Mouse (Mus musculus) liver, postnatal 0 days (tissue): Measurements from ENCODE around the gene Dclre1b. TPM values are rescaled to one million over a fixed set of nuclear protein-coding genes. Genes with fewer than 3 reads are reported as not detected.
"Not testable (repeated sequence)": the region's sequence is repeated elsewhere in the genome, so short reads cannot be mapped to it uniquely, and the experiment has no call there.

Experiments used
- ATAC-seq: fragments of 200-750 bp; cut with Nextera tagmentation; 2 replicates; pipeline ENCODE4 v1.8.0; 2017; ENCODE audit warnings: mild to moderate bottlenecking, moderate library complexity
- DNase-seq: peaks from one replicate; pipeline ENCODE4 v3.0.0-alpha.2; 2016
- H3K27ac ChIP-seq: fragments of 300-500 bp; sonication (generic); 2 replicates; pipeline ENCODE4 v1.5.1; 2014; ENCODE audit warnings: antibody characterized with exemption, moderate library complexity, mild to moderate bottlenecking, low read depth
- H3K27me3 ChIP-seq: fragments of 300-500 bp; sonication (generic); 2 replicates; pipeline ENCODE4 v1.6.1; 2014; ENCODE audit warnings: low read length, control low read depth, mixed read lengths; ENCODE audit not compliant: insufficient read depth
- H3K36me3 ChIP-seq: fragments of 300-500 bp; sonication (generic); replicated peaks from 2 replicates; pipeline ENCODE4 v1.6.1; 2014; ENCODE audit warnings: mild to moderate bottlenecking, control low read depth, low read length, moderate library complexity, mixed read lengths; ENCODE audit not compliant: insufficient read depth
- H3K4me1 ChIP-seq: fragments of 300-500 bp; sonication (generic); 2 replicates; pipeline ENCODE4 v1.6.1; 2014; ENCODE audit warnings: antibody characterized with exemption, mild to moderate bottlenecking, control low read depth; ENCODE audit not compliant: insufficient read depth
- H3K4me2 ChIP-seq: fragments of 300-500 bp; sonication (generic); 2 replicates; pipeline ENCODE4 v1.6.1; 2014; ENCODE audit warnings: low read depth, mild to moderate bottlenecking, low read length, moderate library complexity, mixed read lengths
- H3K4me3 ChIP-seq: fragments of 300-500 bp; sonication (generic); 2 replicates; pipeline ENCODE4 v1.5.1; 2014; ENCODE audit warnings: low read depth, low read length
- H3K9ac ChIP-seq: fragments of 300-500 bp; sonication (generic); replicated peaks from 2 replicates; pipeline ENCODE4 v1.6.1; 2014; ENCODE audit warnings: mild to moderate bottlenecking, moderate library complexity
- H3K9me3 ChIP-seq: fragments of 300-500 bp; sonication (generic); 2 replicates; pipeline ENCODE4 v1.6.1; 2016; ENCODE audit warnings: mild to moderate bottlenecking, control low read depth, low read length, mixed read lengths
- CTCF ChIP-seq: sonication (generic); IDR thresholded peaks from 2 replicates; pipeline ENCODE4 v1.5.1; 2016; ENCODE audit warnings: antibody characterized with exemption, low read depth
- EP300 ChIP-seq: IDR thresholded peaks from 2 replicates; pipeline ENCODE4 v1.6.1; 2016; ENCODE audit warnings: antibody characterized with exemption, low read depth, mild to moderate bottlenecking
- WGBS: fragments of 180-500 bp; shearing (Covaris S2); extraction: QIAGEN DNeasy Blood & Tissue Kit; methylation state at CpG from one replicate; pipeline ENCODE4 v1.1.7; 2014; ENCODE audit not compliant: insufficient replicate concordance; 5-methylcytosine and 5-hydroxymethylcytosine counted together
- polyA plus RNA-seq: library from polyadenylated mRNA; unstranded; fragments of >200 nt; fragmentation: Nextera tagmentation; extraction: Ambion mirVana; gene quantifications from 2 replicates; pipeline ENCODE4 v1.2.1, GENCODE M21; 2015

Dclre1b gene
- polyA plus RNA-seq, 1 experiment from 2014 or later = 22.8 TPM

DNA sequence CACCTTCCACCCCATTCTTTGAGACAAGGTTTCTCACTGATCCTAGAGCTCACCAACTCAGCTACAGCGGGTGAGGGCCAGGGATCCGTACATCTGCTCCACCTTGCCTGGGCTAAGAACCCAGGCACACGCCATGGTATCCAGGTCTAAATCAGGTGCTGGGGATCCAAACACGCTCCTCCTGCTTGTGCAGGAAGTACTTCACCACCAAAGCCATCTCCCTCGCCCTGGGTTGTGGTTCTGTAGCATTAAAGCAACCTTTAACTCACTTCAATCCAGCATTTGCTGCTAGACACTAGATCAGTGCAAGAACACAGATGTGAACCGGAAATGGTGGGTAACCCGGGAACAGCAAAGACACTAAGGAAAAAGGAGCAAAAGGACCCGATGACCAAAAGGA, 42.6 kb upstream of the Dclre1b start:
- Histone ChIP-seq H3K4me1 (no peaks in the 10 kb centered on the region), H3K4me3 (no peak overlapping the region), H3K27ac (no peak overlapping the region), H3K9me3 (no peaks in the 10 kb centered on the region), H3K4me2 (no peak overlapping the region), H3K27me3 (no peaks in the 10 kb centered on the region), H3K9ac (no peak overlapping the region), H3K36me3 (no peaks in the 10 kb centered on the region)
- WGBS = 73% methylated on average over 8 of the region's 8 CpGs
- DNase-seq = no peak
- TF ChIP-seq EP300 = no peak
- TF ChIP-seq CTCF = no peak
- ATAC-seq = no peak

DNA sequence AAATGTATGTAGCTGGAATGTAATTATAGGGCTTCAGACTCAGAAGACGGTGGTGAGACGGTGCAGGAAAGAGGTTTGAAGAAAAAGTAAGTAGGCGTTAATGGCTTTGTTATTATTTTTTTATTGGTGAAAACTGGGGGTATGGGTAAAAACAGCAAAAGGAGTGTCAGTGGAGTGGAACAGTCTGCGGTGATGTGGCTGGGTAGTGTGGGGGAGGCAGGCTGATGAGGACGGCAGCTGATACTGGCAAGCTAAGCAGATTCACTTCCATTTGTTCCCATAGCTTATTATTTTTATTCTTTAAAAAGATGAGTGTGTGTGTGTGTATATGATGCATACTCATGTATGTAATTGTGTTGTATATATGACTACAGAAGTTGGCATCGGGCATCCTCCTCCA, 42.2 kb upstream of the Dclre1b start:
- H3K4me3 ChIP-seq = no peak overlapping the region
- ATAC-seq (no peak), DNase-seq (no peak)
- 85% methylated on average over 6 of the region's 6 CpGs for WGBS
- no peaks in the 10 kb centered on the region for H3K4me1 ChIP-seq
- H3K4me2 ChIP-seq = no peak overlapping the region
- H3K9ac ChIP-seq = no peak overlapping the region
- no peaks in the 10 kb centered on the region for H3K36me3 ChIP-seq
- no peak overlapping the region for H3K27ac ChIP-seq
- no peak for TF ChIP-seq CTCF
- no peak for TF ChIP-seq EP300
- no peaks in the 10 kb centered on the region for H3K27me3 ChIP-seq
- no peaks in the 10 kb centered on the region for H3K9me3 ChIP-seq

DNA sequence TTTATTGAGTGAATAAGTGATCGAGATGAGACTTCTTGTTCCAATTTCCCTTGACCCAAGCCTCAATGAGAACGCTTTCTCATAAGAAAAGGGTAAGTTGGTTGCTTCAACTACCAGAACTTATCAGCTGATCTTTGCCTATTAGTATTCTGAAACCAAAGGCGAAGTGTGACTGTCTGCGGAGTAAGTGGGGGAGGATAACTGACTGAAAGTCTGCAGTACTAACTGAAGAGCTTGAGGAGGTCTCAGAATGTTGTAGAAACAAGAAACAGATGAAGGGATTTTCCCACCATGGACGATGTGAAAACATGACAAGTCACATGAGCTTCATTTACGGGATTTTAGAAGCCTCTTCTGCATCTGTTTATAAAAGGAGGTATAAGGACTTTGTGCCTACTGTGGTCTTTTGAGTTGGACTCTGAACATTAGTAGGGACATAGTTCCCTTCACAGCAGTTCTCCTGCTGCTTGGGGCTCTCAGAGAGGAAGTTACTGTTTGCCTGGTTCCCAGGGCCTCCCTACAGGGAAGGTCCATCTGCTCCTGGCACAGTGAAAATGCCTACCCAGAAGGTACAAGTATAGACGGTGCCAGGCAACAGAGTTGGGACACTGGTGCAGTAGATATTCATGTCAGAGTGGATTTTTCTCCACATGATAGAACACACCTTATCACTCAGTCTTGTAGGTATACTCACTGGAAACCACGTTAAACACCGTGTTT, 41.6 kb upstream of the Dclre1b start:
- 62% methylated on average over 9 of the region's 9 CpGs for WGBS
- Histone ChIP-seq H3K27me3 (no peaks in the 10 kb centered on the region), H3K9ac (no peak overlapping the region), H3K9me3 (no peaks in the 10 kb centered on the region), H3K4me2 (no peak overlapping the region), H3K27ac (no peak overlapping the region), H3K4me1 (no peaks in the 10 kb centered on the region), H3K36me3 (no peaks in the 10 kb centered on the region), H3K4me3 (no peak overlapping the region)
- ATAC-seq (no peak), DNase-seq (no peak)
- no peak for TF ChIP-seq CTCF
- TF ChIP-seq EP300 = no peak

DNA sequence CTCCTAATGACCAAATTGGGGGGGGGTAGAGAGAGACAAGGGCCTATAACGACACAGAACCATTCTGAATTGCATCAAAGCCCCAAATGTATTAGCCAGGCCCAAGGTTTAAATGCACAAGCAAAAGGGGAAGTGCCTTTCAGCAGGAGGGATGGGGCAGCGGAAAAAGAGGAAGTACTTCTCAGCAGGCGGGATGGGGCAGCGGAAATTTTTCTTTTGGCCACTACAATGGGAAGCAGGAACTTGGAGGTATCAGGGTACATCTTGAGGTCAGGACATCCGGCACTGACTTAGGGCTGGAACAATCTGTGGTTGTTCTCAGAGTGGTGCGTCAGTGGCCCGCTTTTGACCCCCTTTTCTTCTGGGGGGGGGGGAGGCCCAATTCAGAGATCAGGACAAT, 31.7 kb upstream of the Dclre1b start:
- 70% methylated on average over 7 of the region's 7 CpGs for WGBS

DNA sequence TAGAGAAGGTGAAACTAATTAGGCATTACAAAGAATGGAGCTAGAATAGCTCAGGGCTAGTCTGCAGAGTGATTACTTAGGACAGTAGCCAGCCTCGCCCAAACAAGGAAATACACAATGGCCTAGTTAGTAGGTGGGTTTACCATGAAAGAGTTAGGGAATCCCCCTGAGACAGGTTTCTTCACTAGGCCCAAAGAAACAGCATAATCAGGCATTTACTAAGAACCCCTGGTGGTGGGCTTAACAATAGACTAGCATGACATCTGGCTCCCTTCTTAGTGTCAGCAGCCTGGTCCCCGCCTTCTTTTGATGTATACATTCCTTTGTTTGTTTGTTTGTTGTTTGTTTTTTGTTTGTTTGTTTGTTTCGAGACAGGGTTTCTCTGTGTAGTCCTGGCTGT, 31.0 kb upstream of the Dclre1b start:
- H3K4me2 ChIP-seq, ATAC-seq, H3K27ac ChIP-seq, H3K4me1 ChIP-seq, H3K9me3 ChIP-seq, DNase-seq, H3K4me3 ChIP-seq, H3K9ac ChIP-seq, H3K27me3 ChIP-seq, H3K36me3 ChIP-seq: not testable (repeated sequence)
- 80% methylated on average over 3 of the region's 3 CpGs for WGBS

More for the DNA sequence above, 31.7 kb upstream of the Dclre1b start:
- H3K36me3 ChIP-seq, H3K4me3 ChIP-seq, H3K4me2 ChIP-seq, ATAC-seq, DNase-seq, H3K9me3 ChIP-seq, H3K9ac ChIP-seq, H3K27ac ChIP-seq, H3K4me1 ChIP-seq, H3K27me3 ChIP-seq: not testable (repeated sequence)

DNA sequence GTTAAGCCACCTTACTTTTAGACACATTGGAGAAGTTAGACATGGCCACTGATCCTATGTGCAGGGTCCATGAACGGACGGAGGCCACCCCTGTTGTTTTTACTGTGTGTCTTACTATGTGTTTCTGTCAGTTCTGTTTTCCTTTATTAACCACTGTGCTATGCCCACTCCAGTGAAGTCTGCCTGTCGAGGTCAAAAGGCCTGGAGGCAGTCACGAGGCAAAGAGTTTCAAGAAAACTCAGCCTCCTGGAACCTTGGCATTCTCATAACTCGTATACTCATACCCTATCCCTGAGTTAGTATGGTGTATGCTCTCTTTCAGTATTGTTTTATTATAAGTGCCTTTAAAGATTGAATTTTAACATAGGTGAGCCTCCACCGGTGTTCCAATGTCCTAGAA, 30.5 kb upstream of the Dclre1b start:
- no peak overlapping the region for H3K9ac ChIP-seq
- H3K4me1 ChIP-seq = no peaks in the 10 kb centered on the region
- WGBS = 87% methylated on average over 6 of the region's 6 CpGs
- DNase-seq (no peak), ATAC-seq (no peak)
- TF ChIP-seq CTCF (no peak), EP300 (no peak)
- no peak overlapping the region for H3K27ac ChIP-seq
- 0 out of 2 replicates have a peak, but pooled peaks cover 2% of the 10 kb centered on the region for H3K9me3 ChIP-seq
- no peaks in the 10 kb centered on the region for H3K27me3 ChIP-seq
- no peaks in the 10 kb centered on the region for H3K36me3 ChIP-seq
- H3K4me2 ChIP-seq = no peak overlapping the region
- no peak overlapping the region for H3K4me3 ChIP-seq

DNA sequence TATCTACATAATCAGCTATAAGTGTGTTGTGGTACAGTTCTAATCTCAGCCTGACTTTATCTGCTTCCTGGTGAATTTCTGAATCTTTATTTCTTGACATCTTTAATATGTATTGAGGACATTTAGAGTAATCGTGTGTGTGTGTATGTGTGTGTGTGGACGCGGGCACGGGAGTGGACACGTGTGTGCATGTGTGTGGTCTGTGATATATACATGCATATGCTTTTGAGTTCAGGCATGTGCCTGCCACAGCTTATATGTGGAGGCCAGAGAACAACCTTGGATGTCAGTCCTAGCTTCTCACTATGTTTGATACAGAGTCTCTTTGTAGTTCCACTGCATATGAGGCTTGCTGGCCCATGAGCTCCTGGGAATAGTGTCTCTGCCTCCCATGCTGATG, 27.2 kb upstream of the Dclre1b start:
- no peak for TF ChIP-seq CTCF
- TF ChIP-seq EP300 = no peak
- no peaks in the 10 kb centered on the region for H3K36me3 ChIP-seq
- WGBS = 87% methylated on average over 5 of the region's 5 CpGs
- ATAC-seq = no peak
- DNase-seq = no peak
- H3K4me2 ChIP-seq = no peak overlapping the region
- H3K4me1 ChIP-seq = peaks cover 7% of the 10 kb centered on the region
- no peak overlapping the region for H3K9ac ChIP-seq
- no peak overlapping the region for H3K27ac ChIP-seq
- H3K4me3 ChIP-seq = no peak overlapping the region
- no peaks in the 10 kb centered on the region for H3K27me3 ChIP-seq
- H3K9me3 ChIP-seq = 0 out of 2 replicates have a peak, but pooled peaks cover under 1% of the 10 kb centered on the region
